Mouse (Mus musculus): ENCODE measurements around the gene Colec11.
A peak's percentile ranks its signal among the peaks of the same experiment; 100 is the strongest.

The Colec11 gene

GRCm38 (mm10) chr12:28603494-28603893, 19.7 kb downstream of the Colec11 start:
- peak; percentile 4 for DNase-seq (ENCODE audit: low read depth, low spot score)

- DNase-seq (ENCODE audit: low read depth, low spot score) = no peak
Observed at GRCm38 (mm10) chr12:28602259-28602658, 20.9 kb downstream of the Colec11 start.

GRCm38 (mm10) chr12:28598526-28598991, 24.6 kb downstream of the Colec11 start:
- no peak for DNase-seq (ENCODE audit: low read depth, low spot score)

DNA sequence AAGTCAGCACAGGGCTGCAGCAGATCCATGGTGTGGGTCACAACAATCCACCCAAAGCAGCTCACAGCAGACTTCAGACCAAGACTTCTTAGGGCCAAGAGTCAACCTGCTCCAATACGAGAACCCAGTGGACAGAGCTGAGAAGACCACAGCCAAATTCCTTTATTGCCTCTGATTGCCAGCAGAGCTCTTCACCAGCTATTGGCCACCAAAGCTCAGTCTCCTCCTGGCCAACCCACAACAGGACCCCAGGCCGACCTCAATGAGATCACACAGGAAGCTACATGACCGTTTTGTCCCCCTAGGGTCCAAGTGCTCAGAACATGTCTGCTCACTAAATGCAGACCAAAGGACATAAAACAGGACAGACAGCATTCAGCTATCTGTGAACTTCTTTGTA, 25.1 kb downstream of the Colec11 start:
- DNase-seq (ENCODE audit: low read depth, low spot score) = no peak

DNA sequence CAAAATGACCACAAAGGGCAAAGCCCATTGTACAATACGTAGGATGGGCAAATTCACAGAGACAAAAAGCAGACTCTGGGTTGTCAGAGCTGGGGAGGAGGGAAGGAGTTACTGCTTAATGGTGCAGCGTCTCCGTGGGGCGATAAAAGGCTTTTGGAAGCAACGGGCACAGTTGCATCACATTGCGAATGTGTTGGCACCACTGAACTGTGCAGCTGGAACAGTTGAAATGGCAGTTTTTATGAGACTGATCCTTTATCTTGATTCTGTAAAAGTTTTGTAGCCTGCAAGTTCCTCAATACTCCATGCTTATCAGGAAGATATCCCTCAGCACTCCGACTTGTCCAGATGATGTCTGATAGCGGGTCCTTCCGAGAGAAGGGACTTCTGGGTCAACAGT, 25.5 kb downstream of the Colec11 start:
- no peak for DNase-seq (ENCODE audit: low read depth, low spot score)

GRCm38 (mm10) chr12:28596851-28597250, 26.3 kb downstream of the Colec11 start:
- no peak for DNase-seq (ENCODE audit: low read depth, low spot score)

GRCm38 (mm10) chr12:28590428-28590827, 32.7 kb downstream of the Colec11 start:
- no peak for DNase-seq (ENCODE audit: low read depth, low spot score)

- DNase-seq (ENCODE audit: low read depth, low spot score) = peak; percentile 82
Observed at GRCm38 (mm10) chr12:28589090-28589868, 33.9 kb downstream of the Colec11 start.

GRCm38 (mm10) chr12:28587949-28588348, 35.2 kb downstream of the Colec11 start:
- no peak for DNase-seq (ENCODE audit: low read depth, low spot score)

GRCm38 (mm10) chr12:28584036-28584435, 39.1 kb downstream of the Colec11 start:
- DNase-seq (ENCODE audit: low read depth, low spot score) = no peak

GRCm38 (mm10) chr12:28582423-28582822, 40.8 kb downstream of the Colec11 start, which contains the start of gene Allc:
Gene Allc (minus strand): TSS chr12:28582523.
- DNase-seq (ENCODE audit: low read depth, low spot score) = no peak

- DNase-seq (ENCODE audit: low read depth, low spot score) = peak; percentile 41
Observed at GRCm38 (mm10) chr12:28579132-28579531, 44.0 kb downstream of the Colec11 start.

DNA sequence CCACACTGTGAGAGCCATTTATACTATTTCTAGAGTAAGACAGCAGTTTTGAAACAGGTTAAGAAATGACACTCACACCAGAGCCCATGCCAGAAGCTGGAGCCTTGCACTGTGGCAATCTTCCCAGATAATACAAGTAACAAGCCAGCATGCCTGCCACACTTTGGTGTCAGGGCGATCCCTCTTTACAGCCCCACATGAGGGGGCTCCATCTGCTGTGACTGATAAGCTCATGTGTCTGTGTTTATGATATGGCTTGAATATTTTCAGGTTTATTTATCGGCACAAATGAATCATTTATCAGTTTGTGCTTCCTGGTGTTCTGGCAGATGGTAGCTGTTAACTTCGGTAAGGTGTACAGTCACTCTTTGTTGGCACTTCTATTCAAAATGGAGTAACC, 45.0 kb downstream of the Colec11 start:
- DNase-seq (ENCODE audit: low read depth, low spot score) = no peak

DNA sequence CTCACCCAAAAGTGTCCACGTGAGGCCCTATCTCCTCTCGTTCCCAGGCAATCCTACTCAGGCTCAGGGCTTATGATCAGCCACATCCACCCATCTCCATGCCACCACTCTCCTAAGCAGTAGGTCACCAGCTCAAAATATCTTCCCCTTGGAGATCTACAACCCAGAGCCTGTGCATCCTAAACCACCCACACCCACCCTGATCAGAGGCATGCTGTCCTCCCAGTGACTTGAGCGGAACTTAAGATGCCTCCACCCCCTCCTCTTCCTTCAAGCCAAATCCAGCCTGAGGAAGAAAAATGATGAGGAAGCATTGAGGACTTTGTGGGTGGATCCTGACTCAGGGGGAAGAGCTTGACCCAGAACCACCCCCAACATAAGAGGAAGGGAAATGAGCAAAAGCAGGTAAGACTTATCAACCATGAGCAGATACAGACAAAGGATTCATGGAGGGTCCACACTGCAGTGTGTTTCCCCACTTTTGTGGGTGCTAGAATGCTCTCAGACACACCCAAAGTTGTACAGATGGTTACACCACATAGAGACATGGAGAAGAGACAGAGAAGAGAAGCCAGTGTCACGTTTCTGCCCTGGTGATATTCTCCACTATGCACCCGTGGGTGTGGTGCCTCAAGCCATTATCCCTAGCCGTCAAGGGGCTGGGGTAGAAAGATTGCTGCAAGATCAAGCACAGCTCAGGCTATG, 47.7 kb downstream of the Colec11 start:
- no peak for DNase-seq (ENCODE audit: low read depth, low spot score)

DNA sequence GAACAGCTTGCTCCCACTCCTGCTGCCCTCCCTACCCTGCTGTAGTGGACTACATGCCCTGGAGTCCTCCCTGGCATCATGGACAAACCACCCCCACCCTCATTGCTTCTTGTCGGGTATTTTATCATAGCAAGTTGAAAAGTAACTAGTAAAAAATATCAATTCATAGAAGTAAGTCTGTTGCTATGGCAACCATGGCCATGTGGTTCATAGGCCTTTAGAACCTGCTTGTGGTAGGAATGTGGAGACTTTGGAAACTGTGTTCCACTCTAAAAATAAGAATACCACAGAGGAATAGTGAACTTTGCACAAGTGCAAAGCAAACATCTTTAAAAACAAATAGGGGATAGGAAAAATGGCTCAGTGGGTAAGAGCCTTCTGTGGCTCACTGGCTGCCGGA, 50.9 kb downstream of the Colec11 start:
- no peak for DNase-seq (ENCODE audit: low read depth, low spot score)

GRCm38 (mm10) chr12:28552299-28552698, 70.9 kb downstream of the Colec11 start, which contains the start of gene Dcdc2c:
Gene Dcdc2c (minus strand): TSS chr12:28552399.
- no peak for DNase-seq (ENCODE audit: low read depth, low spot score)

DNA sequence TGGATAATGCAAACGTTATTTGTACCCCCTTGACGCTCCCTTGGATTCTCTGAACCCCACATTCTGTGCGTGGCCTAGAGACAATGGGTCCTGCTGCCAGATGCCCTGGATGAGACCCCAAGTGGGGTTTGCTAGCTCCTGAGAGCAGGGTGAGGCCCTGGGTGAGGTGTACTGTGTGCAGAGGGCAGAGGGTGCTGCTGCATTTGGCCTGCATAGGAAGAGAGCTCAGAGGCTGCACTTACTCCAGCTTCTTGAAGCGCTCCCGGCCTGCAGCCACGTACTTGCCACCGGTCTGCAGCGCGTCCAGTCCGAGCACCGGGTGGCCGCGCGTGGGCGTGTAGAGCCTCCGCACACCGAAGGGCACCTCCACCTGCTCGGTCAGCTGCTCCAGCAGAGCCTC, 71.4 kb downstream of the Colec11 start:
- DNase-seq (ENCODE audit: low read depth, low spot score) = no peak

GRCm38 (mm10) chr12:28548887-28549286, 74.3 kb downstream of the Colec11 start:
- no peak for DNase-seq (ENCODE audit: low read depth, low spot score)
